Mouse (Mus musculus) small intestine, adult 10 weeks (tissue): ENCODE measurements around the gene Mmp28. TPM values are rescaled to one million over a fixed set of nuclear protein-coding genes. Genes with fewer than 3 reads are reported as not detected.

Source experiments
- polyA plus RNA-seq: library from polyadenylated mRNA; stranded (reverse); fragments of 350-450 nt; fragmentation: Illumina TruSeq; extraction: RNeasy Lipid Tissue Mini Kit (QIAGEN cat#74804); gene quantifications from one replicate; pipeline ENCODE4 v1.2.3, GENCODE M21; 2014; ENCODE audit warnings: low replicate concordance

Mmp28 gene
- polyA plus RNA-seq, result 0.19 TPM

GRCm38 (mm10) chr11:83462711-83463244 lies at the start of gene Mmp28:
Gene Mmp28, minus strand, starts transcription at chr11:83463071.

GRCm38 (mm10) chr11:83472324-83473234 lies 9.7 kb upstream of the Mmp28 start, which contains the start of gene Taf15:
Gene Taf15, plus strand, starts transcription at chr11:83473086.

GRCm38 (mm10) chr11:83437377-83437776 lies 25.5 kb downstream of the Mmp28 start, which contains the start of gene 1700020L24Rik:
Gene 1700020L24Rik, plus strand, starts transcription at chr11:83437677.

DNA sequence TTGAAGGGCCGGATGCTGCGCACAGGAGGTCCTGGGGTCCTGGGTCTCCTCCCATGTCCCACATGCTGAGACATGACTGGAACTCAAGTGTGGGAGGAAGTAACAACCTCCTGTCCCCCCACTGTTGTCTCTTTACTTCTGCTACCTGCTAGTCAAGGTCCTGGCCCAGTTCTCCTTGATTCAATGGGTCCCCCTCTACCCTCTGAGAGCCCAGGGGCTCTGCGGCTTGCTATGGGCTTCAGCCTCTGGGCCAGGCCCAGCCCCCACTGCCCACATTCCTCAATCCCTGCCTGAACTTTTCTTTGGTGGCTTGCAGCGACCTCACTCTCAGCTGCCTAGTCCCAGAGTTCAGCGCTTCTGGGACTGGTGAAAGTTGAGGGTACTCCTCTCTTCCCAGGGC lies 33.5 kb downstream of the Mmp28 start, which contains the start of gene Gas2l2:
Gene Gas2l2, minus strand, starts transcription at position 101 of the 400 bp plus-strand sequence.

GRCm38 (mm10) chr11:83409087-83409754 lies 53.6 kb downstream of the Mmp28 start, which contains the start of gene Rasl10b:
Gene Rasl10b, plus strand, starts transcription at chr11:83409137.

Other genes starting within 250 kb of the Mmp28 start
- gene Slfn14, start 176.3 kb downstream of the Mmp28 start, polyA plus RNA-seq, result not detected
- 32.3 TPM for gene Ap2b1, start 164.0 kb downstream of the Mmp28 start, polyA plus RNA-seq
- gene Pex12, start 160.5 kb downstream of the Mmp28 start, polyA plus RNA-seq, result 26.4 TPM
- not detected for gene Rasl10b, start 53.9 kb downstream of the Mmp28 start, polyA plus RNA-seq
- gene Gas2l2, start 33.6 kb downstream of the Mmp28 start, polyA plus RNA-seq, result not detected
- gene 1700020L24Rik, start 25.4 kb downstream of the Mmp28 start, polyA plus RNA-seq, result not detected
- 343 TPM for gene Taf15, start 10.0 kb upstream of the Mmp28 start, polyA plus RNA-seq
- gene Heatr9, start 59.1 kb upstream of the Mmp28 start, polyA plus RNA-seq, result not detected
- 15.4 TPM for gene Ccl5, start 67.4 kb upstream of the Mmp28 start, polyA plus RNA-seq
- gene Ccl9, start 115.6 kb upstream of the Mmp28 start, polyA plus RNA-seq, result 20.5 TPM
- 311 TPM for gene Ccl6, start 130.0 kb upstream of the Mmp28 start, polyA plus RNA-seq
- gene Rpl9-ps1, start 182.6 kb upstream of the Mmp28 start, polyA plus RNA-seq, result not detected
- 1.9 TPM for gene Ccl3, start 186.3 kb upstream of the Mmp28 start, polyA plus RNA-seq
- gene Ccl4, start 199.5 kb upstream of the Mmp28 start, polyA plus RNA-seq, result not detected
- gene Wfdc17, start 240.9 kb upstream of the Mmp28 start, polyA plus RNA-seq, result 24.5 TPM
- not detected for gene Wfdc18, start 245.9 kb upstream of the Mmp28 start, polyA plus RNA-seq